Mouse (Mus musculus): ENCODE measurements around the gene Rad23a.

GRCm38 (mm10) chr8:84797256-84797797 is 43.1 kb downstream of the Rad23a start:
- TF ChIP-seq POLR2A (IDR thresholded peaks at IDR 0.05; ENCODE audit: low read depth, low read length) (no peak), CTCF (IDR thresholded peaks at IDR 0.05; ENCODE audit: borderline replicate concordance, insufficient read depth, low read length) (no peak)

Data from embryonic fibroblast, embryonic 13.5 days (primary cell).